Mouse (Mus musculus): ENCODE data around the gene Enkur.

The Enkur gene

GRCm38 (mm10) chr2:21188610-21189009 lies 16.6 kb downstream of the Enkur start:
- DNase-seq (ENCODE audit: low spot score), result no peak

GRCm38 (mm10) chr2:21187576-21187975 lies 17.6 kb downstream of the Enkur start:
- no peak for DNase-seq (ENCODE audit: low spot score)

- no peak for DNase-seq (ENCODE audit: low spot score)
Measured at GRCm38 (mm10) chr2:21182811-21183210, 22.4 kb downstream of the Enkur start.

GRCm38 (mm10) chr2:21179136-21179535 lies 26.0 kb downstream of the Enkur start:
- DNase-seq (ENCODE audit: low spot score), result no peak

- DNase-seq (ENCODE audit: low spot score), result no peak
Measured at GRCm38 (mm10) chr2:21172797-21173196, 32.4 kb downstream of the Enkur start.

GRCm38 (mm10) chr2:21167916-21168315 lies 37.2 kb downstream of the Enkur start:
- DNase-seq (ENCODE audit: low spot score), result no peak

GRCm38 (mm10) chr2:21164296-21164695 lies 40.9 kb downstream of the Enkur start:
- no peak for DNase-seq (ENCODE audit: low spot score)

- no peak for DNase-seq (ENCODE audit: low spot score)
Measured at GRCm38 (mm10) chr2:21153469-21153868, 51.7 kb downstream of the Enkur start.

GRCm38 (mm10) chr2:21147169-21147568 lies 58.0 kb downstream of the Enkur start:
- DNase-seq (ENCODE audit: low spot score), result no peak

GRCm38 (mm10) chr2:21146486-21146885 lies 58.7 kb downstream of the Enkur start:
- no peak for DNase-seq (ENCODE audit: low spot score)

GRCm38 (mm10) chr2:21142616-21143015 lies 62.5 kb downstream of the Enkur start:
- DNase-seq (ENCODE audit: low spot score), result no peak

- peak; percentile 33 for DNase-seq (ENCODE audit: low spot score)
Measured at GRCm38 (mm10) chr2:21142204-21142580, 63.0 kb downstream of the Enkur start.

- peak; percentile 27 for DNase-seq (ENCODE audit: low spot score)
Measured at GRCm38 (mm10) chr2:21141520-21142203, 63.5 kb downstream of the Enkur start.

GRCm38 (mm10) chr2:21141189-21141519 lies 64.0 kb downstream of the Enkur start:
- DNase-seq (ENCODE audit: low spot score), result no peak
